Mouse (Mus musculus): ENCODE results near the gene Ctrl. TPM values are rescaled to one million over a fixed set of nuclear protein-coding genes. Genes with fewer than 3 reads are reported as not detected.
"Not testable (repeated sequence)": the region's sequence is repeated elsewhere in the genome, so short reads cannot be mapped to it uniquely, and the experiment has no call there.

Ctrl gene
- 0.16 TPM for polyA plus RNA-seq (2012; fragmentation: generic; extraction: Trizol)
- long read RNA-seq, experiment 1 = 0 reads
- long read RNA-seq, experiment 2, partial matches to known transcripts = 0 of 1 reads
- long read RNA-seq, experiment 2, other reads (novel, unspliced or antisense) = 1 of 1 reads

DNA sequence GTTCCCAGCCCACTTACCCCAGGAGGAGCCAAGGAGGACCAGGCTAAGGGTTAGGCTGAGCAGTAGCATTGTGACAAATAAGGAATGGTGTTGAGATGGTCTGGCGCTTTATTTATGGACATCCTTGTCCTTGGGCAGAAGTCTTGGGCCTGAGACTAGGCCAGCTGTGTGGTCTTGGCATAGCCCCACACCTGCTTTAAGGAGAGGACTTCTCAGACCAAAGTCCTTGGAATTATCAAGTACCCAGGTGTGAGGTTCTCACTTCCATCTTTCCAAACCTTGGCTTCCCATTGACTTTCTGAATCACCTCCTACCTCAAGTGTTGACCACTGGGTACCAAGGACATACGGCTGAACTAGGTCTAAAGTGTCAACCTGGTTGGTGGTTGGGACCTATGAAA is at the start of gene Ctrl:
TSS of gene Ctrl (minus strand) at position 101 of the 400 bp plus-strand sequence.
- peaks cover 2% of the 10 kb centered on the region for H3K79me3 ChIP-seq (ENCODE audit: low read depth)
- H3ac ChIP-seq (ENCODE audit: control insufficient read depth, insufficient read length, low read depth) = no peak within 1 kb of the TSS
- H3K27me3 ChIP-seq (ENCODE audit: control insufficient read depth, insufficient read depth, insufficient read length) = no peaks in the 10 kb centered on the region
- TF ChIP-seq FOSL1 (IDR thresholded peaks at IDR 0.05; ENCODE audit: insufficient read depth, low read length, poor library complexity, severe bottlenecking) (no peak), MYOG (IDR thresholded peaks at IDR 0.05; ENCODE audit: control insufficient read depth, extremely low read depth, insufficient read length) (no peak), MAX (IDR thresholded peaks at IDR 0.05) (no peak), USF1 (IDR thresholded peaks at IDR 0.05; ENCODE audit: low read depth) (no peak), CEBPB (IDR thresholded peaks at IDR 0.05; ENCODE audit: low read depth) (no peak), MYOD1 (IDR thresholded peaks at IDR 0.05; ENCODE audit: control insufficient read depth, insufficient read length, low read depth) (no peak), CTCF (IDR thresholded peaks at IDR 0.05; ENCODE audit: control insufficient read depth, insufficient read depth, insufficient read length) (no peak)
- H3K4me3 ChIP-seq (ENCODE audit: insufficient read depth, poor library complexity, severe bottlenecking) = no peak within 1 kb of the TSS
- peaks cover 3% of the 10 kb centered on the region for H3K36me3 ChIP-seq (ENCODE audit: control insufficient read depth, insufficient read depth)
- no peaks in the 10 kb centered on the region for H3K79me2 ChIP-seq (ENCODE audit: control insufficient read depth, insufficient read depth)

- not testable (repeated sequence) for H3K36me3 ChIP-seq (ENCODE audit: control insufficient read depth, insufficient read depth); H3K79me2 ChIP-seq (ENCODE audit: control insufficient read depth, insufficient read depth); H3K4me3 ChIP-seq (ENCODE audit: insufficient read depth, poor library complexity, severe bottlenecking); H3K79me3 ChIP-seq (ENCODE audit: low read depth); H3ac ChIP-seq (ENCODE audit: control insufficient read depth, insufficient read length, low read depth)
- peaks cover 20% of the 10 kb centered on the region for H3K27me3 ChIP-seq (ENCODE audit: control insufficient read depth, insufficient read depth, insufficient read length)
Measured at GRCm38 (mm10) chr8:105983406-105983805, 49.7 kb upstream of the Ctrl start.

DNA sequence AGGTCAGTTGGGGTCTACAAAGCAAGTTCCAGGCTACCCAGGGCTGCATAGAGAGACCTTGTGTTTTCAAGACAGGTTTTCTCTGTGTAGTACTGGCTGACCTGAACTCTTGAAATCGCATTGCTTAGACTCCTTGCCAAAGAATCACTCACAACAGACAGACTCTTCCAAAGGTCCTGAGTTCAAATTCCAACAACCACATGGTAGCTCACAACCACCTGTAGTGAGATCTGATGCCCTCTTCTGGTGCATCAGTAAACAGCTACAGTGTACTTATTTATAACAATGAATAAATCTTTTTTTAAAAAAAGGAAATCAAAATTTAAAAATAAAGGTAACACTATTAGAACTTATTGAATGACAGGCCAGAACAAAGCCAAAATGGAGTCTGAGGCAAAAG is 47.5 kb upstream of the Ctrl start:
- H3K36me3 ChIP-seq (ENCODE audit: control insufficient read depth, insufficient read depth) = no peaks in the 10 kb centered on the region
- peaks cover 18% of the 10 kb centered on the region for H3K27me3 ChIP-seq (ENCODE audit: control insufficient read depth, insufficient read depth, insufficient read length)
- no peak for TF ChIP-seq CEBPB (IDR thresholded peaks at IDR 0.05; ENCODE audit: low read depth)
- TF ChIP-seq FOSL1 (IDR thresholded peaks at IDR 0.05; ENCODE audit: insufficient read depth, low read length, poor library complexity, severe bottlenecking) = no peak
- no peak for TF ChIP-seq MYOD1 (IDR thresholded peaks at IDR 0.05; ENCODE audit: control insufficient read depth, insufficient read length, low read depth)
- TF ChIP-seq USF1 (IDR thresholded peaks at IDR 0.05; ENCODE audit: low read depth) = no peak
- TF ChIP-seq CTCF (IDR thresholded peaks at IDR 0.05; ENCODE audit: control insufficient read depth, insufficient read depth, insufficient read length) = no peak
- TF ChIP-seq MYOG (IDR thresholded peaks at IDR 0.05; ENCODE audit: control insufficient read depth, extremely low read depth, insufficient read length) = no peak
- TF ChIP-seq MAX (IDR thresholded peaks at IDR 0.05) = no peak
- no peak overlapping the region for H3ac ChIP-seq (ENCODE audit: control insufficient read depth, insufficient read length, low read depth)
- no peaks in the 10 kb centered on the region for H3K79me2 ChIP-seq (ENCODE audit: control insufficient read depth, insufficient read depth)
- H3K4me3 ChIP-seq (ENCODE audit: insufficient read depth, poor library complexity, severe bottlenecking) = no peak overlapping the region
- H3K79me3 ChIP-seq (ENCODE audit: low read depth) = no peaks in the 10 kb centered on the region

DNA sequence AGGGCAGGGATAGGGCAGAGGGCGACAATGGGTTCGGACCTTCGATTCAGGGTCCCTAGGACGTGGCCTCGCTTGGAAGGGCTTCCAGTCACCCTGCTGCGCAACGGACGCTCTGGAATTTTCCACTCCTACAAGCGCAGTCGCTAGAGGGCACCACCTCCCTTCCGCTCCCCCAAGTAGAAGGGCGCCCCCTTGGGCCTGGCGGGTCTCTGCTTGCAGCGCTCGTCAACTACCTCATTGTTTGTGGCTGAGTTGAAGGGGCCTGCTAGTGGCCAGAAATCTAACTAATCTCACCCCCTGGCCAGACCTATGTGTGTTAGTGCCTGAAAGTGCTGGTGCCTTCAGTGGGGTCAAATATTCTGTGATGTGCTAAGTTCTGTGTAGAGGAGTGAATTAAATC is 45.7 kb upstream of the Ctrl start, which contains the start of gene Dpep3:
TSS of gene Dpep3 (minus strand) at position 105 of the 400 bp plus-strand sequence.
- Histone ChIP-seq H3K79me3 (ENCODE audit: low read depth) (no peaks in the 10 kb centered on the region), H3K4me3 (ENCODE audit: insufficient read depth, poor library complexity, severe bottlenecking) (no peak within 1 kb of the TSS), H3ac (ENCODE audit: control insufficient read depth, insufficient read length, low read depth) (no peak within 1 kb of the TSS), H3K27me3 (ENCODE audit: control insufficient read depth, insufficient read depth, insufficient read length) (peaks cover 8% of the 10 kb centered on the region), H3K36me3 (ENCODE audit: control insufficient read depth, insufficient read depth) (no peaks in the 10 kb centered on the region), H3K79me2 (ENCODE audit: control insufficient read depth, insufficient read depth) (no peaks in the 10 kb centered on the region)
- no peak for TF ChIP-seq CEBPB (IDR thresholded peaks at IDR 0.05; ENCODE audit: low read depth)
- no peak for TF ChIP-seq USF1 (IDR thresholded peaks at IDR 0.05; ENCODE audit: low read depth)
- TF ChIP-seq MYOG (IDR thresholded peaks at IDR 0.05; ENCODE audit: control insufficient read depth, extremely low read depth, insufficient read length) = no peak
- TF ChIP-seq FOSL1 (IDR thresholded peaks at IDR 0.05; ENCODE audit: insufficient read depth, low read length, poor library complexity, severe bottlenecking) = no peak
- TF ChIP-seq CTCF (IDR thresholded peaks at IDR 0.05; ENCODE audit: control insufficient read depth, insufficient read depth, insufficient read length) = no peak
- TF ChIP-seq MAX (IDR thresholded peaks at IDR 0.05) = no peak
- TF ChIP-seq MYOD1 (IDR thresholded peaks at IDR 0.05; ENCODE audit: control insufficient read depth, insufficient read length, low read depth) = no peak

- H3K79me3 ChIP-seq (ENCODE audit: low read depth) = no peaks in the 10 kb centered on the region
- no peaks in the 10 kb centered on the region for H3K27me3 ChIP-seq (ENCODE audit: control insufficient read depth, insufficient read depth, insufficient read length)
- TF ChIP-seq MAX (IDR thresholded peaks at IDR 0.05) = no peak
- no peak for TF ChIP-seq CTCF (IDR thresholded peaks at IDR 0.05; ENCODE audit: control insufficient read depth, insufficient read depth, insufficient read length)
- TF ChIP-seq FOSL1 (IDR thresholded peaks at IDR 0.05; ENCODE audit: insufficient read depth, low read length, poor library complexity, severe bottlenecking) = no peak
- TF ChIP-seq USF1 (IDR thresholded peaks at IDR 0.05; ENCODE audit: low read depth) = no peak
- TF ChIP-seq CEBPB (IDR thresholded peaks at IDR 0.05; ENCODE audit: low read depth) = no peak
- TF ChIP-seq MYOD1 (IDR thresholded peaks at IDR 0.05; ENCODE audit: control insufficient read depth, insufficient read length, low read depth) = no peak
- no peak for TF ChIP-seq MYOG (IDR thresholded peaks at IDR 0.05; ENCODE audit: control insufficient read depth, extremely low read depth, insufficient read length)
Measured at GRCm38 (mm10) chr8:105975363-105975762, 41.7 kb upstream of the Ctrl start.

GRCm38 (mm10) chr8:105971019-105971720 is 37.5 kb upstream of the Ctrl start:
- Histone ChIP-seq H3K27me3 (ENCODE audit: control insufficient read depth, insufficient read depth, insufficient read length) (no peaks in the 10 kb centered on the region), H3K36me3 (ENCODE audit: control insufficient read depth, insufficient read depth) (no peaks in the 10 kb centered on the region), H3ac (ENCODE audit: control insufficient read depth, insufficient read length, low read depth) (no peak overlapping the region), H3K4me3 (ENCODE audit: insufficient read depth, poor library complexity, severe bottlenecking) (no peak overlapping the region), H3K79me2 (ENCODE audit: control insufficient read depth, insufficient read depth) (no peaks in the 10 kb centered on the region), H3K79me3 (ENCODE audit: low read depth) (no peaks in the 10 kb centered on the region)
- TF ChIP-seq MYOG (IDR thresholded peaks at IDR 0.05; ENCODE audit: control insufficient read depth, extremely low read depth, insufficient read length) (no peak), FOSL1 (IDR thresholded peaks at IDR 0.05; ENCODE audit: insufficient read depth, low read length, poor library complexity, severe bottlenecking) (no peak), CTCF (IDR thresholded peaks at IDR 0.05; ENCODE audit: control insufficient read depth, insufficient read depth, insufficient read length) (no peak), MYOD1 (IDR thresholded peaks at IDR 0.05; ENCODE audit: control insufficient read depth, insufficient read length, low read depth) (no peak), MAX (IDR thresholded peaks at IDR 0.05) (no peak), CEBPB (IDR thresholded peaks at IDR 0.05; ENCODE audit: low read depth) (no peak), USF1 (IDR thresholded peaks at IDR 0.05; ENCODE audit: low read depth) (no peak)

More at GRCm38 (mm10) chr8:105975363-105975762, 41.7 kb upstream of the Ctrl start:
- Histone ChIP-seq H3K79me2 (ENCODE audit: control insufficient read depth, insufficient read depth) (no peaks in the 10 kb centered on the region), H3ac (ENCODE audit: control insufficient read depth, insufficient read length, low read depth) (no peak overlapping the region), H3K36me3 (ENCODE audit: control insufficient read depth, insufficient read depth) (no peaks in the 10 kb centered on the region), H3K4me3 (ENCODE audit: insufficient read depth, poor library complexity, severe bottlenecking) (no peak overlapping the region)
